Mouse (Mus musculus): ENCODE measurements around the gene Hpd. TPM values are rescaled to one million over a fixed set of nuclear protein-coding genes. Genes with fewer than 3 reads are reported as not detected.

Gene Hpd
- polyA plus RNA-seq, 1 experiment from 2014 or later, result 9.0 TPM

DNA sequence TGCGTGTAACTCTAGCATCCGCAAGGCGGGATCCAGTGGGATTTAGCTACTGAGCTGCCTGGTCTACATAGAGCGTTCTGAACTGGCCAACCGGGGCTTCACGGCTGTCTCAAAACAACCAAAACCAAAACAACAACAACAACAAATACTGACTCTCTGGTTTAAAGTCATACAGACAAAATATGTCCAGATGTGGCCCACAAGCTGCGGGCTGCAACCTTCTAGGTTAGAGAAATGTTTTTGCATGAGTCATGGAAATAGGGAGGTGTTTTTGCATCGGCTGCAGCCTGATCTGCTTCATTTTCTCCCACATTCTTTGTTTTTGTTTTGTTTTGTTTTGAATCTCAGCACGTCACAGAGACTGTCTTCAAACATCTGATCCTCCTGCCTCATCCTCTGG lies 12.2 kb downstream of the Hpd start:
- Histone ChIP-seq H3K27ac (ENCODE audit: low read length) (no peak overlapping the region), H3K4me2 (ENCODE audit: low read depth, low read length) (no peak overlapping the region), H3K4me1 (ENCODE audit: control insufficient read depth, insufficient read depth, low read length) (peaks cover 3% of the 10 kb centered on the region; the same call in 1 of the 2 replicates), H3K27me3 (replicated peaks; ENCODE audit: control insufficient read depth, insufficient read depth, low read length) (no peaks in the 10 kb centered on the region), H3K36me3 (ENCODE audit: control insufficient read depth, insufficient read depth, low read length) (peaks cover 3% of the 10 kb centered on the region; the same call in 1 of the 2 replicates), H3K9ac (ENCODE audit: low read depth, low read length) (no peak overlapping the region), H3K4me3 (ENCODE audit: low read length) (no peak overlapping the region), H3K9me3 (ENCODE audit: control insufficient read depth, low read length) (no peaks in the 10 kb centered on the region)
- no peak for ATAC-seq
- WGBS, result 81% methylated on average over 9 of the region's 9 CpGs

DNA sequence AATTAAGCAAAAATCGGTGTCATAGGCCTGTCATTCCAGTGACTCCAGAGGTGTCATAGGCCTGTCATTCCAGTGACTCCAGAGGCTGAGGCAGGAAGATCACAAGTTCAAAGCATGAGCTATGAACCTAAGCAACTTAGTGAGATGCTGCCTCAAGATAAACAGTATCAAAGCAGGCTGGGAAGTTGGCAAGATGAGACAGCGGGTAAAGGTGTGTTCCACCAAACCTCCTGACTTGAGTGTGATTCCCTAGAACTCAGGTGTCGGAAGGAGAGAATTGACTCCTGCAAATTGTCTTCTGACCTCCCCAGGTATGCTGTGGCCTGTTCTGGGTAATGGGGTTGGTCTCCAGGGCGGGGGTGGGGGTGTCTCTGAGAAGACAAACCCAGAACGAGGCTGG lies 13.2 kb downstream of the Hpd start, which contains the start of gene Psmd9:
TSS of gene Psmd9 (plus strand) at position 130 of the 400 bp plus-strand sequence.
- Histone ChIP-seq H3K4me3 (ENCODE audit: low read length) (no peak within 1 kb of the TSS), H3K36me3 (ENCODE audit: control insufficient read depth, insufficient read depth, low read length) (peaks cover 6% of the 10 kb centered on the region), H3K4me1 (ENCODE audit: control insufficient read depth, insufficient read depth, low read length) (peaks cover 3% of the 10 kb centered on the region; the same call in 1 of the 2 replicates), H3K9me3 (ENCODE audit: control insufficient read depth, low read length) (no peaks in the 10 kb centered on the region), H3K27ac (ENCODE audit: low read length) (no peak within 1 kb of the TSS), H3K9ac (ENCODE audit: low read depth, low read length) (no peak within 1 kb of the TSS), H3K27me3 (replicated peaks; ENCODE audit: control insufficient read depth, insufficient read depth, low read length) (no peaks in the 10 kb centered on the region), H3K4me2 (ENCODE audit: low read depth, low read length) (no peak within 1 kb of the TSS)
- 81% methylated on average over 5 of the region's 5 CpGs for WGBS
- no peak for ATAC-seq

DNA sequence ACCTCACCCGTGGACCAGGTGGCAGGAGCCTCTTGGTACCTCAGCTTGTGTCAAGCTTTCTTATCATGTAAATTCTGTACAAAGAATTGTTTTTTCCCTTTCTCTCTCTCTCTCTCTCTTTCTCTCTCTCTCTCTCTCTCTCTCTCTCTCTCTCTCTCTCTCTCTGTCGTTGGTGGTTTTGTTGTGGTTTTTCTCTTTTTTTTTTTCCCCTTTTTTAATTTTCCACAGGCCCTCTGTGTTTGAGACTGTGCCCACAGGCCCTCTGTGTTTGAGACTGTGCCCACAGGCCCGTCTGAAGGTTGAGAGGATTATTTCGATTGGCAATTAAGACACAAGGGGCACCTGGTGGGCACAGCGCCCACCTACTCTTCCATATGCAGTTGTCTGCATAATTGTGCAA lies 14.9 kb downstream of the Hpd start:
- Histone ChIP-seq H3K9ac (ENCODE audit: low read depth, low read length) (no peak overlapping the region), H3K4me2 (ENCODE audit: low read depth, low read length) (no peak overlapping the region), H3K4me3 (ENCODE audit: low read length) (no peak overlapping the region), H3K27me3 (replicated peaks; ENCODE audit: control insufficient read depth, insufficient read depth, low read length) (no peaks in the 10 kb centered on the region), H3K4me1 (ENCODE audit: control insufficient read depth, insufficient read depth, low read length) (peaks cover 3% of the 10 kb centered on the region; the same call in 1 of the 2 replicates), H3K27ac (ENCODE audit: low read length) (no peak overlapping the region), H3K9me3 (ENCODE audit: control insufficient read depth, low read length) (no peaks in the 10 kb centered on the region), H3K36me3 (ENCODE audit: control insufficient read depth, insufficient read depth, low read length) (peaks cover 21% of the 10 kb centered on the region)
- no peak for ATAC-seq
- WGBS, result 68% methylated on average over 5 of the region's 5 CpGs

DNA sequence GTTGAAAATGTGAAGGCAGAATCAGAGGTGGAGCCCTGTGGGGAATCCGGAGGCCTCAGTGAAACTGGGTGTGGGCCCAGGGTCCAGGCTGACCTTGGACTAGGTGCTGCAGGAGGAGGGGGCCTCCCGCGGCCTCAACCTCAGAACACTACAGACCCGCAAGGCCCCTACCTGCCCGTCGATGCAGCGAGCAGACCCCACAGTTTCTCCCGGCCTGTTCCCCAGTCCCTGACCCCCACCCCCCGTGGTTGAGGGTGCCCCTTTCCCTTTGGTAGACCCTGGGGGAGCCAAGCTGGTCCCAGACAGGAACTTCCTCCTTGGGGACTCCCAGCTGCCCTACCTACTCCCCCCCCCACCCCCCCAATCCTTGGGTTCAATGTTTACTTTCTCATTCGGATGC lies 16.1 kb downstream of the Hpd start:
- H3K9ac ChIP-seq (ENCODE audit: low read depth, low read length), result no peak overlapping the region
- no peak overlapping the region for H3K4me3 ChIP-seq (ENCODE audit: low read length)
- no peaks in the 10 kb centered on the region; the same call in 1 of the 2 replicates for H3K4me1 ChIP-seq (ENCODE audit: control insufficient read depth, insufficient read depth, low read length)
- WGBS, result 75% methylated on average over 10 of the region's 10 CpGs
- H3K36me3 ChIP-seq (ENCODE audit: control insufficient read depth, insufficient read depth, low read length), result peaks cover 23% of the 10 kb centered on the region
- no peak overlapping the region for H3K4me2 ChIP-seq (ENCODE audit: low read depth, low read length)
- H3K9me3 ChIP-seq (ENCODE audit: control insufficient read depth, low read length), result no peaks in the 10 kb centered on the region
- no peak overlapping the region for H3K27ac ChIP-seq (ENCODE audit: low read length)
- ATAC-seq, result 0 out of 2 replicates have a peak, but pooled peaks have one; percentile 16
- no peaks in the 10 kb centered on the region for H3K27me3 ChIP-seq (replicated peaks; ENCODE audit: control insufficient read depth, insufficient read depth, low read length)

DNA sequence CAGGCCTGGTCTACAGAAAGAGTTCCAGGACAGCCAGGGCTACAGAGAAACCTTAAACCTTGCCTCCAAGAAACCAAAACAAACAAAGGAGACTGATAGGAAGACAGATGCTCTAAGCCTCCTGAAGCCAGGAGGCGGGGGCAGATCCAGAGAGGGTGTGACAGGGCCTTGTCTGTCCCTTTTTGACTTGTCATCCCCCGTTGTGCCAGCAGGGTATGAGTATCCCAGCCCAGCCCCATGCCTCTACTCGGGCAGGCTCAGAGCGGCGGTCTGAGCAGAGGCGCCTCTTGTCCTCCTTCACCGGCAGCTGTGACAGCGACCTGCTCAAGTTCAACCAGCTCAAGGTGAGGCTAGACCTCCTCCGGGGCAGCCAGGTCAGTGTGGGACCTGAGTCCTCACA lies 19.6 kb downstream of the Hpd start:
- Histone ChIP-seq H3K9me3 (ENCODE audit: control insufficient read depth, low read length) (no peaks in the 10 kb centered on the region), H3K4me1 (ENCODE audit: control insufficient read depth, insufficient read depth, low read length) (no peaks in the 10 kb centered on the region), H3K27me3 (replicated peaks; ENCODE audit: control insufficient read depth, insufficient read depth, low read length) (no peaks in the 10 kb centered on the region), H3K9ac (ENCODE audit: low read depth, low read length) (no peak overlapping the region), H3K27ac (ENCODE audit: low read length) (no peak overlapping the region), H3K36me3 (ENCODE audit: control insufficient read depth, insufficient read depth, low read length) (peaks cover 50% of the 10 kb centered on the region), H3K4me2 (ENCODE audit: low read depth, low read length) (no peak overlapping the region), H3K4me3 (ENCODE audit: low read length) (no peak overlapping the region)
- WGBS, result 85% methylated on average over 9 of the region's 9 CpGs
- ATAC-seq, result 0 out of 2 replicates have a peak, but pooled peaks have one; percentile 22

DNA sequence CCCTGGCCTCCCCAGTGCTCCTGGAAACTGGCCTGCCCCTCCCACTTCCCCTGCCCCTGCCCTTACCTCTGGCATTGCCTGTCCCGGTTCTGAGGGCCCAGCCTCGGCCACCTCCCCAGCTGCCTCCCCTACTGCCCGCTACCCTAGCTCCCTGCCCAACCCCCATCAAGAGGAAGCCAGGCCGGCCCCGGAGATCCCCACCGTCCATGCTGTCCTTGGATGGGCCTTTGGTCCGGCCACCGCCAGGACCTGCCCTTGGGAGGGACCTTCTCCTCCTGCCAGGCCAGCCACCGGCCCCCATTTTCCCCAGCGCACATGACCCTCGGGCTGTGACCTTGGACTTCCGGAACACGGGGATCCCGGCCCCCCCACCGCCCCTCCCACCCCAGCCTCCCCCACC lies 22.2 kb downstream of the Hpd start:
- no peak overlapping the region for H3K4me3 ChIP-seq (ENCODE audit: low read length)
- WGBS, result 92% methylated on average over 15 of the region's 15 CpGs
- ATAC-seq, result no peak
- peaks cover 58% of the 10 kb centered on the region for H3K36me3 ChIP-seq (ENCODE audit: control insufficient read depth, insufficient read depth, low read length)
- H3K4me1 ChIP-seq (ENCODE audit: control insufficient read depth, insufficient read depth, low read length), result no peaks in the 10 kb centered on the region
- H3K27me3 ChIP-seq (replicated peaks; ENCODE audit: control insufficient read depth, insufficient read depth, low read length), result no peaks in the 10 kb centered on the region
- H3K9me3 ChIP-seq (ENCODE audit: control insufficient read depth, low read length), result no peaks in the 10 kb centered on the region
- H3K4me2 ChIP-seq (ENCODE audit: low read depth, low read length), result no peak overlapping the region
- H3K27ac ChIP-seq (ENCODE audit: low read length), result no peak overlapping the region
- H3K9ac ChIP-seq (ENCODE audit: low read depth, low read length), result no peak overlapping the region

DNA sequence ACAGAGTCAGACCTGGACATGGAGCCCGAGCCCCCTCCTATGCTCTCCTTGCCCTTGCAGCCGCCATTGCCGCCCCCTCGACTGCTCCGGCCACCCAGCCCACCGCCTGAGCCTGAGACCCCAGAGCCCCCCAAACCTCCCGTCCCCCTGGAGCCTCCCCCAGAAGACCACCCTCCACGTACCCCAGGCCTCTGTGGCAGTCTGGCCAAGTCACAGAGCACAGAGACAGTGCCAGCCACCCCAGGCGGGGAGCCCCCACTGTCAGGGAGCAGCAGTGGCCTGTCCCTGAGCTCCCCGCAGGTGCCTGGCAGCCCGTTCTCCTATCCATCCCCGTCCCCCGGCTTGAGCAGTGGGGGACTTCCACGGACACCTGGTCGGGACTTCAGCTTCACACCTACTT lies 22.7 kb downstream of the Hpd start:
- Histone ChIP-seq H3K4me3 (ENCODE audit: low read length) (no peak overlapping the region), H3K9ac (ENCODE audit: low read depth, low read length) (no peak overlapping the region), H3K4me2 (ENCODE audit: low read depth, low read length) (no peak overlapping the region), H3K4me1 (ENCODE audit: control insufficient read depth, insufficient read depth, low read length) (no peaks in the 10 kb centered on the region), H3K36me3 (ENCODE audit: control insufficient read depth, insufficient read depth, low read length) (peaks cover 58% of the 10 kb centered on the region), H3K9me3 (ENCODE audit: control insufficient read depth, low read length) (no peaks in the 10 kb centered on the region), H3K27me3 (replicated peaks; ENCODE audit: control insufficient read depth, insufficient read depth, low read length) (no peaks in the 10 kb centered on the region), H3K27ac (ENCODE audit: low read length) (no peak overlapping the region)
- WGBS, result 94% methylated on average over 15 of the region's 15 CpGs
- ATAC-seq, result no peak

DNA sequence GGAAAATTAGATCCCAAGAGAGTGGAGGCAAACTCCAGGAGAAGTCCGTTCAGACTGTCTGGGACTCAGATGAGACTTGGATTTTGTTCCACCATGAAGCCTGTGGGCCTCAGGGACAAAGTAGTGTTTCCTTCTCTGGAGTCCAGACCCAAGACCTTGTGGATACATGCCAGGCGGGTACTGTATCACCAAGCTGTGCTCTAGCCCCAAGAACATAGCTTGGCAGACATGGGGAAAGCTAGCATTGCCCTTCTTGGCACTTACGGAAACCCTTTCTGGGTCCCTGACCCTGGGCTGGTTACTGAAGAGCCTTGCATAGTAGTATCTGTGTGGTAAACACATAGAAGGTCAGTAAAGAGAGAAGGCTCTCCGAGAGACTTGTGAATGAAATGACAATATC lies 23.1 kb downstream of the Hpd start:
- ATAC-seq, result no peak

DNA sequence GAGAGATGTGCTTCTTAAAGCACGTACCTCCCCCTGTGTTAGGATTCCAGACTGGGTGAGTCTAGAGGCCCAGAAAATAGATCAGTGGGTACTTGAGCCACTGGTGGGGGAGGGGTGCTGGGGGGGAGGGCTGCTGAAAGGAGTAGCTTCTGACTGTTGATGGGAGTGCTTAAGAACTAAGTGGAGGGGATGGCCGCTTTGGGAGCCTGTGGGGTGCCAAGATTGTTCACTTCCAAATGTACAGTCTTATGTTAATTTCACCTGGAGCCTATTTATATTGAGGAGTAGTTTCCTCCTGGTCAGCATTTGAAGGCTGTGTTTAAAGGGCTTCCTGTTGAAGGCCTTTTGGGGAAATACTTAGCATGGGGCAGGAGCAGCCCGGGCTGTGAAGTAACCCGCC lies 24.6 kb downstream of the Hpd start:
- H3K4me1 ChIP-seq (ENCODE audit: control insufficient read depth, insufficient read depth, low read length), result no peaks in the 10 kb centered on the region
- no peak for ATAC-seq
- H3K27me3 ChIP-seq (replicated peaks; ENCODE audit: control insufficient read depth, insufficient read depth, low read length), result no peaks in the 10 kb centered on the region
- H3K36me3 ChIP-seq (ENCODE audit: control insufficient read depth, insufficient read depth, low read length), result peaks cover 45% of the 10 kb centered on the region
- no peak overlapping the region for H3K4me3 ChIP-seq (ENCODE audit: low read length)
- H3K9me3 ChIP-seq (ENCODE audit: control insufficient read depth, low read length), result no peaks in the 10 kb centered on the region
- no peak overlapping the region for H3K27ac ChIP-seq (ENCODE audit: low read length)
- WGBS, result 88% methylated on average over 4 of the region's 4 CpGs
- no peak overlapping the region for H3K4me2 ChIP-seq (ENCODE audit: low read depth, low read length)
- H3K9ac ChIP-seq (ENCODE audit: low read depth, low read length), result no peak overlapping the region

More for the DNA sequence above, 23.1 kb downstream of the Hpd start:
- no peak overlapping the region for H3K27ac ChIP-seq (ENCODE audit: low read length)
- H3K9ac ChIP-seq (ENCODE audit: low read depth, low read length), result no peak overlapping the region
- no peak overlapping the region for H3K4me2 ChIP-seq (ENCODE audit: low read depth, low read length)
- H3K4me1 ChIP-seq (ENCODE audit: control insufficient read depth, insufficient read depth, low read length), result no peaks in the 10 kb centered on the region
- 94% methylated on average over 4 of the region's 4 CpGs for WGBS
- no peaks in the 10 kb centered on the region for H3K9me3 ChIP-seq (ENCODE audit: control insufficient read depth, low read length)
- H3K27me3 ChIP-seq (replicated peaks; ENCODE audit: control insufficient read depth, insufficient read depth, low read length), result no peaks in the 10 kb centered on the region
- peaks cover 57% of the 10 kb centered on the region for H3K36me3 ChIP-seq (ENCODE audit: control insufficient read depth, insufficient read depth, low read length)
- no peak overlapping the region for H3K4me3 ChIP-seq (ENCODE audit: low read length)

DNA sequence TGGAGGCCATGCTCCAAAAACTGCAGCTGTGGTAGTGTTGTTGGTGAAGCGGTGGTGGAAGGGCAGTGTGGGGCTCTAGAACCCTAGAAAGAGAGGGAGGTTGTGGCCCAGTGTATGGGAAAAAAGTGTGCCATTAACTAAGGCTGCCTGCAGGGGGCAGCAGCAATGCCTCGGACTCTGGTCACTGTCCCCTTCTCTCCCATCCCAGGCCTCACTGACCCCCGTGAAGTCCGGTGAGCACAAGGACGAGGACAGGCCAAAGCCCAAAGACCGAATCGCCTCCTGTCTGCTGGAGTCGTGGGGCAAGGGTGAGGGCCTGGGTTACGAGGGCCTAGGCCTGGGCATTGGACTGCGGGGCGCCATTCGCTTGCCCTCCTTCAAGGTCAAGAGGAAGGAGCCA lies 25.8 kb downstream of the Hpd start:
- 86% methylated on average over 12 of the region's 12 CpGs for WGBS
- Histone ChIP-seq H3K36me3 (ENCODE audit: control insufficient read depth, insufficient read depth, low read length) (peaks cover 53% of the 10 kb centered on the region), H3K9me3 (ENCODE audit: control insufficient read depth, low read length) (no peaks in the 10 kb centered on the region), H3K4me2 (ENCODE audit: low read depth, low read length) (no peak overlapping the region), H3K4me1 (ENCODE audit: control insufficient read depth, insufficient read depth, low read length) (no peaks in the 10 kb centered on the region), H3K4me3 (ENCODE audit: low read length) (no peak overlapping the region), H3K9ac (ENCODE audit: low read depth, low read length) (no peak overlapping the region), H3K27ac (ENCODE audit: low read length) (no peak overlapping the region), H3K27me3 (replicated peaks; ENCODE audit: control insufficient read depth, insufficient read depth, low read length) (no peaks in the 10 kb centered on the region)
- no peak for ATAC-seq

Data from intestine, embryonic 16.5 days (tissue).